Mouse (Mus musculus): Measurements from ENCODE around the gene Map2k3.

The Map2k3 gene

DNA sequence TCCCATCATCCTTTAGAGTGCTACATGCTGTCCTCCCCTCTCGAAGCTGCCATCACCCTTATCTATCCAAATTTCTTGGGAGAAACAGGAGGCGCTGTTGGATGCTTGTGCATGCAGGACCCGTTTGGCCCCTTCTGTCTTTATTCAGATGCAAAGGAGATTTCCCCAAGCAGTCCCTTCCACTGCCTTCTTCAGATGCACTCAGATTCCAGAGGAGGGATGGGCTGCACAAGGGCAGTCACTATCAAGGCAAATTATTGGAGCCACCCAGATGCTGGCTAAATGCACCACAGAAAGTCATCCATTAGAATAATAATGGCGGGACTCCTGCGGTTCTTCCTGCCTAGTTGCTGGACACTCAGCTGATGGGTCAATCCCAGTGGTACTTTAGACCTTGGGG is 8.9 kb upstream of the Map2k3 start:
- in situ Hi-C loops (cut with MboI; ENCODE audit: unreplicated experiment in 2 of 2), result loop anchor here in 1 of 2 experiments (10.0 kb wide), 1 partner anchor 172 kb away; no protein-coding TSS in a partner anchor

GRCm38 (mm10) chr11:60924498-60924897 is 7.3 kb upstream of the Map2k3 start:
- in situ Hi-C loops (cut with MboI; ENCODE audit: unreplicated experiment in 2 of 2), result loop anchor here in 1 of 2 experiments (10.0 kb wide), 1 partner anchor 170 kb away; no protein-coding TSS in a partner anchor

GRCm38 (mm10) chr11:60924981-60925380 is 6.9 kb upstream of the Map2k3 start:
- in situ Hi-C loops (cut with MboI; ENCODE audit: unreplicated experiment in 2 of 2), result loop anchor here (10.0 to 25.0 kb wide), 2 partner anchors 162 to 170 kb away; no protein-coding TSS in a partner anchor

GRCm38 (mm10) chr11:60927264-60927663 is 4.6 kb upstream of the Map2k3 start:
- in situ Hi-C loops (cut with MboI; ENCODE audit: unreplicated experiment in 2 of 2), result loop anchor here (10.0 to 25.0 kb wide), 2 partner anchors 160 to 168 kb away; no protein-coding TSS in a partner anchor

GRCm38 (mm10) chr11:60930724-60931281 is 1.0 kb upstream of the Map2k3 start:
- in situ Hi-C loops (cut with MboI; ENCODE audit: unreplicated experiment in 2 of 2), result loop anchor here (10.0 to 25.0 kb wide), 2 partner anchors 156 to 234 kb away; no protein-coding TSS in a partner anchor

- in situ Hi-C loops (cut with MboI; ENCODE audit: unreplicated experiment in 2 of 2), result loop anchor here (10.0 to 25.0 kb wide), 2 partner anchors 156 to 233 kb away; no protein-coding TSS in a partner anchor
Measured at GRCm38 (mm10) chr11:60931282-60931868, 458 bp upstream of the Map2k3 start.

- in situ Hi-C loops (cut with MboI; ENCODE audit: unreplicated experiment in 2 of 2), result loop anchor here (10.0 to 25.0 kb wide), 2 partner anchors 155 to 232 kb away; no protein-coding TSS in a partner anchor
Measured at GRCm38 (mm10) chr11:60932503-60933020, 729 bp downstream of the Map2k3 start.

GRCm38 (mm10) chr11:60933178-60933930 is 1.5 kb downstream of the Map2k3 start:
- in situ Hi-C loops (cut with MboI; ENCODE audit: unreplicated experiment in 2 of 2), result loop anchor here (10.0 to 25.0 kb wide), 2 partner anchors 154 to 231 kb away; no protein-coding TSS in a partner anchor

DNA sequence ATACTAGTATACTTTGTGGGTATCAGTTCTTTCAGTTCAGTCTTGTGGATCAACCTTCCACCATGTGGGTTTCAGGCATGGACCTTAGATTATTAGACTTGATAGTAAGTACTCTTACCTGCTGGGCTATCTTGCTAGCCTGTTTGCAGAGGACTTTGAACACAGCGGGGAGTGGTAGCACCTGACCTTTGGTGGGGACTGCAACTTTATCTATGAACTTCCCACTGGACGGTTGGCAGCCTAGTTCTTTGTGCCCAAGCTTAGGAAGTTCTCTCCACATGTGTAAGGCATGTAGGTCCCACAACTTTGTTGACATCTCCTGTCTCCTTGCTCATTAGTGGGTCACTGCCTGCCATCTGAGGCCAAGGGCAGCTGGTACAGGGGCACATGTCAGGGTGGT is 3.0 kb downstream of the Map2k3 start:
- in situ Hi-C loops (cut with MboI; ENCODE audit: unreplicated experiment in 2 of 2), result loop anchor here (10.0 to 25.0 kb wide), 2 partner anchors 153 to 230 kb away; no protein-coding TSS in a partner anchor

DNA sequence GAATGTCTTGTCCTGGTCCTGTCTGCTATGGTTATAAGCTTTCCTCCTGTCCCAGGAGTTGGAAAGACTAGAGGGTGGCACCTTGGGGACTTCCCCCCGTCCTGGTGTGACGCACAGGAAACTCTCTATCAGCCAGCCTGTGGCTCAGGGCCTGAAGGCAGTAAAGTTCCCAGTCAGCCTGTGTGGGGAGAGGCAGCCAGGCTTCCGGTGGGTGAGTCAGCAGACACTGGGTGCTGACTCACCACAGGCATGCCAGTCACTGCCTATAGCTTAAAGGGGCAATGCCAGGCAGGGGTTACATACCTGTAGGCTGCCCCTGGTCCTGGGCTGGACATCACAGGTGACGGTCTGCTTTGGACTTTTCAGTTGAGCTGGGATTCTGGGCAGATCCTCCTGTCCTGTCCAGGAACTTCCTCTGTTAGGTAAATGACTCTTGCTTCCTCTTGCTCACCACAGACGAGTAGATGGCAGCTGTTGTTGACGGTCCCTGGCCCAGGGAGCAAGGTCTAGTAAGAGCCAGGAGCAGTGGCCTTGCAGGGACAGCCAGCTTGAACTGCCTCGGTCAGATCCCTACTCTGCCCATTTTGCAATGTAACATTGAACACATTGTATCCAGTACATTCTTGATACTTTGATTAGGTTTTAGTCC is 3.6 kb downstream of the Map2k3 start:
- in situ Hi-C loops (cut with MboI; ENCODE audit: unreplicated experiment in 2 of 2), result loop anchor here (10.0 to 25.0 kb wide), 2 partner anchors 152 to 229 kb away; no protein-coding TSS in a partner anchor

DNA sequence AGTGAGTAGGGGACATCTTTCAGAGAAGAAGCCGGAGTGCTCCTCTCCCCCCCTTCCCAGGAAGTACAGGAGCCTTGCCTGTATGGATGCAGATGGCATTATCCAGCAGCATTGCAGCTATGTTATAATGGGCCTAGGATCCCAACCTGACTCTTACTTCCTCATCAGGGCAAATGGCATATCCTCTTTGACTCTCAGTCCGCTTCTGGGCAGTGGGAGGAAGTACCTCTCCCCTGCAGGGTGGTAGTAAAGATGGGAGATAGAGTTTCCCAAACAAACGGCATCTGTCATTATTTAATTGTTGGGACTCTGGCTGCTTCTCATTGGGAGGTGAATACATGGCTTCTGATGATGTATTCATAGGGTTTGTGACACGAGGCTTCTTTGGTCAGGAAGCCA is 4.1 kb downstream of the Map2k3 start:
- in situ Hi-C loops (cut with MboI; ENCODE audit: unreplicated experiment in 2 of 2), result loop anchor here (10.0 to 25.0 kb wide), 2 partner anchors 151 to 229 kb away; no protein-coding TSS in a partner anchor

DNA sequence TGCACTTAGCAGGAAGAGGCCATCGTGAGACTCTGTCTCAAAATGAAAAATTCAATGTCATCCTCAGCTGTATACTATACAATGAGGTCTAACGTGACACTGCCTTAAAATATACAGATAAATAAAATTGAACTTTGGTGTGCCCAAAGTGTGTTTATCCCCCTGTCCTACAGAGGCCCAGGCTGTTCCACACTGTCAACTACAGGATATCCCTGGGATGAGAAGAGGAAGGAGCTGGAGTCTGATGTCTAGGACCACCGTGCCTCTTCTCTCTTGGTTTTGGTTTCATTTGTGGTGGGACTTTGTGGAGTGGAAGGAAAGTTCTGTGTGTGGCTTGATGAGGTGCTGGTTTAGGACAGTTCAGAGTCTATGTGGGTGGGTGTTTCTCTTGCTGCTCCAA is 5.8 kb downstream of the Map2k3 start:
- in situ Hi-C loops (cut with MboI; ENCODE audit: unreplicated experiment in 2 of 2), result loop anchor here (10.0 to 25.0 kb wide), 2 partner anchors 150 to 227 kb away; no protein-coding TSS in a partner anchor

DNA sequence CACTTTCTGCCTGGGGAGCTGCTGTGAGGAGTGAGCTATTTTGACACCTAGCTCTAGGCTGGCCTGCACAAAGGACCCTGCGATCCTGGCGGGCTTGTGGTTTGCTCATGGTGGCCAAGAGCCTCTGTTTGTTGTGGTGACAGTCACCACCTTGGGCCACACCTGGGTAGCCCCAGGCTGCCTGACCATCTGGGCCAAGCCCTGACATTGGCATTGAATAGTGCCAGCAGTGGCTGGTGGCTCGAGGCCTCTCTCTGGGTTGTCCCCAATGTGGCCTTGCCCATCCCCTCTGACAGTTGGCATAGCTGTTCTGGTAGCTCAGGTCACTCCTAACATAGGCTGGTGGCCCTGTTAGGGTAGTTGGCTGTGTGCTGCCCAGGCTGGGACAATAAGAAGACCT is 7.7 kb downstream of the Map2k3 start:
- in situ Hi-C loops (cut with MboI; ENCODE audit: unreplicated experiment in 2 of 2), result loop anchor here (10.0 to 25.0 kb wide), 2 partner anchors 148 to 225 kb away; no protein-coding TSS in a partner anchor

DNA sequence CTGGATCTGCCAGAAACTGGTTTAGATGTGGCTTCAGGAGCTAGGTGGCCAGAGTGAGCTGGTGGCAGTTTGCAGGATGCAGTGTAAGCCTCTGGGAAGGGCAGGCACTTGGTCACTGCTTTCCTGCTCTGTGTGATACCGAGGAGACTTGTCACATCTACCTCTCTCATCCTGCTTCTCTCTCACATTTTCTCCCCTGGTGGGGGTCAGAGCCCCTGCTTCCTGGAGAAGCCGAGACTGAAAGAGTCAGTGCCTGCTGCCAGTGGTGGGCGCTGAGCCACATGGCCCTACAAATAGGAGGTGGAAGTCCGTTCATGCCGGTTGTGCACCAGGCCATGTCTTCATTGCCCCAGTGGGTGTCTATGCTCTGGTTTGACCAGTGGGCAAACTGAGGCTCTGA is 8.7 kb downstream of the Map2k3 start:
- in situ Hi-C loops (cut with MboI; ENCODE audit: unreplicated experiment in 2 of 2), result loop anchor here in 1 of 2 experiments (25.0 kb wide), 1 partner anchor 147 kb away; no protein-coding TSS in a partner anchor

- in situ Hi-C loops (cut with MboI; ENCODE audit: unreplicated experiment in 2 of 2), result loop anchor here in 1 of 2 experiments (25.0 kb wide), 1 partner anchor 146 kb away; no protein-coding TSS in a partner anchor
Measured at GRCm38 (mm10) chr11:60941370-60941769, 9.5 kb downstream of the Map2k3 start.

DNA sequence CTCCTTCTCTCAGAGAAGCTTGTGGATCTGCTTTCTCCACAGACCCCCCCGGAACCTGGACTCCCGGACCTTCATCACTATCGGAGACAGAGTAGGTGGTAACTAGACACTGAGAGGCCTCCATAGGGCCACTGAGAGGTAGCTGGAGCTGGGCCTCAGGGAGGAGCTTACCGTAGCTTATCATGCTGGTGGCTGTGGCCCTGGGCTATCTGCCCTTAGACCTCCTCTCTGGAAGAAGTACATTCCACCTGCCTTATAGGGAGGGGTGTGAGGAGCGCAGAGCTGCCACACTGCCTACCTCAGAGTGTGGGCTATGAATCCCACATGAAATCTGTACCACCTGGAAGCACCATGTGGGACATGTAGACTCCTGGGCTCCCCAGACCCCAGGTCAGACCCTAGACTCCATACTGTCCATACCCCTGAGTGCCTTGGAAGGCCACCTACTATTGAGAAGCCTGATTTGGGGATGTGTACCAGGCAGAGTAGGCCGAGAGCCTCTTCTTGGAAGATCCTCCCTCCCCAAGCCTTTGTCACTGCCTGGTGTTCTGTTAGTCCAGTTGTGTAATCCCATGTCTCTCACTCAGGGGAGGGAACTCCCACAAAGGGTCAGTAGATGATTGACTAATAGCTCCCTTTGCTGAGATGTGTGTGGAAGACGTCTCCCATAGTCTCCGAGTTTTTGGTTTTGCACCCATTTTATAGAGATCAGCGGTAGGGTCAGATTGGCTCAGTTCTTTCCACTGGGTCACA is 10.6 kb downstream of the Map2k3 start:
- in situ Hi-C loops (cut with MboI; ENCODE audit: unreplicated experiment in 2 of 2), result loop anchor here in 1 of 2 experiments (25.0 kb wide), 1 partner anchor 145 kb away; no protein-coding TSS in a partner anchor

DNA sequence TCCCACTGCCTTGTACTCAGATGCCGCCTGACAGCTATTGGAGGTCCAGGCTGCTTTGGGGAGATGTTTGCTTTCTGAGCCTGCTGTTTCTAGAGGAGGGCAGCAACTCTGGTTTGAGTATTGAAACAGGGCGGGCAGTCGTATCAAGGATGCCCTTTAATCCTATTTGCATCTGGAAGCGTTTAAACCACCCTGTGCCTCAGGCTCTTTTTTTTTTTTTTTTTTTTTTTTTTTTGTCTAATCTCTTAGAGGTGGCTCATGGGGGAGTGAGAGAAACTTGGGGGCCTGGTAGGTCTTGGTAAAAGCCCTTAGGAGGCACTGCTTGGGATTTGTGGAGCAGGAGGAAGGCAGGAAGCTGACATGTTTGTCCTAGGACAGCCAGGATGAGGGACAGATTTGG is 13.2 kb downstream of the Map2k3 start:
- in situ Hi-C loops (cut with MboI; ENCODE audit: unreplicated experiment in 2 of 2), result loop anchor here in 1 of 2 experiments (25.0 kb wide), 1 partner anchor 142 kb away; no protein-coding TSS in a partner anchor

GRCm38 (mm10) chr11:60951896-60952295 is 20.1 kb downstream of the Map2k3 start:
- in situ Hi-C loops (cut with MboI; ENCODE audit: unreplicated experiment in 2 of 2), result loop anchor here in 1 of 2 experiments (5.0 kb wide), 1 partner anchor 140 kb away; no protein-coding TSS in a partner anchor

DNA sequence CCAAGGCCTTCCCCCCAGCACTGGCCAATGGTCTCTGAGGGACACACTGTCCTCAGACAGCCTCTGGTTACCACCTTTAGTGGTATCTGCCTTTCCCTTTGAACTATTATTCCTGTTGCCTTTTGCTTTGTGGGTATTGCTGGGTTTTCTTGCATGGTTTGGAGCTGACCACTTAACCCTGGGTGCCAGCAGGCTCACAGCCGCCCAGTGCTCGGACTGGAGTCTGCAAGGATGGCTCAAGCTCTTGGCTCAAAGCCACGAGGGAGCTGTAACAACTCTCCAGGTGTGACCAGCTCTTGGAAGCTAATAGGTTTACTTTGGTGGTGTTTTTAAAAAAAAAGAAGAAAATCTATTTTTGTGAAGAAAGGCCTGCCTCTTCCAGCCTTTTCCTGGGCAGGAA is 20.5 kb downstream of the Map2k3 start:
- in situ Hi-C loops (cut with MboI; ENCODE audit: unreplicated experiment in 2 of 2), result loop anchor here in 1 of 2 experiments (5.0 kb wide), 1 partner anchor 140 kb away; no protein-coding TSS in a partner anchor
